Mouse (Mus musculus) urinary bladder, postnatal 4 days (tissue): ENCODE results near the gene Ino80b.

Experiments used
- DNase-seq, 2 experiments: peaks; one replicate each; pipeline ENCODE4 v3.0.0; 2021 to 2022; ENCODE audit warnings: low spot score in 2 of 2

The Ino80b gene

GRCm38 (mm10) chr6:83141636-83142035, 16.4 kb upstream of the Ino80b start:
- DNase-seq: no peak

- DNase-seq: no peak
These were observed 14.8 kb upstream of the Ino80b start for GRCm38 (mm10) chr6:83140044-83140443.

- DNase-seq: peak in 1 of 2 experiments; percentile 58
These were observed 12.8 kb upstream of the Ino80b start for GRCm38 (mm10) chr6:83138056-83138455.

GRCm38 (mm10) chr6:83137576-83137950, 12.3 kb upstream of the Ino80b start:
- DNase-seq: peak; percentile 90

GRCm38 (mm10) chr6:83136881-83137575, 11.8 kb upstream of the Ino80b start:
- DNase-seq: peak; percentile 78

GRCm38 (mm10) chr6:83136291-83136880, 11.2 kb upstream of the Ino80b start:
- DNase-seq: no peak

- DNase-seq: no peak
These were observed 10.4 kb upstream of the Ino80b start for GRCm38 (mm10) chr6:83135571-83136161.

- no peak for DNase-seq
These were observed 9.8 kb upstream of the Ino80b start, which contains the start of gene Rtkn for GRCm38 (mm10) chr6:83134951-83135513. Gene Rtkn, plus strand, starts transcription at chr6:83135463.

- DNase-seq: no peak
These were observed 9.0 kb upstream of the Ino80b start for GRCm38 (mm10) chr6:83134226-83134625.

- DNase-seq: no peak
These were observed 7.1 kb upstream of the Ino80b start for GRCm38 (mm10) chr6:83132176-83132919.

GRCm38 (mm10) chr6:83131469-83132034, 6.3 kb upstream of the Ino80b start:
- no peak for DNase-seq

- no peak for DNase-seq
These were observed 2.2 kb upstream of the Ino80b start for GRCm38 (mm10) chr6:83127419-83127818.

- DNase-seq: peak; percentile 89 to 91
These were observed 349 bp downstream of the Ino80b start for GRCm38 (mm10) chr6:83124851-83125312.

- DNase-seq: no peak
These were observed 2.3 kb downstream of the Ino80b start for GRCm38 (mm10) chr6:83122961-83123360.

- no peak for DNase-seq
These were observed 3.1 kb downstream of the Ino80b start for GRCm38 (mm10) chr6:83121863-83122710.

- peak; percentile 88 to 93 for DNase-seq
These were observed 4.0 kb downstream of the Ino80b start, which contains the start of gene Wbp1 for GRCm38 (mm10) chr6:83120930-83121862. Gene Wbp1, minus strand, starts transcription at chr6:83121559.

GRCm38 (mm10) chr6:83119734-83120051, 5.5 kb downstream of the Ino80b start:
- DNase-seq: no peak

GRCm38 (mm10) chr6:83118825-83119733, 6.2 kb downstream of the Ino80b start:
- no peak for DNase-seq

- DNase-seq: no peak
These were observed 6.9 kb downstream of the Ino80b start for GRCm38 (mm10) chr6:83118369-83118768.
